Mouse (Mus musculus) brown adipose tissue, adult 24 weeks (tissue): ENCODE measurements around the gene Akr1c20. TPM values are rescaled to one million over a fixed set of nuclear protein-coding genes. Genes with fewer than 3 reads are reported as not detected.

Experiments used
- H3K27ac ChIP-seq: fragments of 200-500 bp; replicated peaks from 2 replicates; pipeline ENCODE4 v1.5.1; 2012; ENCODE audit warnings: low read depth, mild to moderate bottlenecking, low read length
- H3K4me1 ChIP-seq: fragments of 200-500 bp; 2 replicates; pipeline ENCODE4 v1.6.1; 2012; ENCODE audit warnings: low read length, mixed read lengths; ENCODE audit not compliant: control insufficient read depth, insufficient read depth, insufficient read length
- H3K4me3 ChIP-seq: fragments of 200-500 bp; 2 replicates; pipeline ENCODE4 v1.5.1; 2012; ENCODE audit warnings: low read depth, mild to moderate bottlenecking, low read length, moderate library complexity; ENCODE audit not compliant: insufficient read depth
- polyA plus RNA-seq: library from polyadenylated mRNA; stranded (reverse); fragments of >200 nt; gene quantifications from 2 replicates; pipeline ENCODE4 v1.2.4, GENCODE M21; 2012; ENCODE audit not compliant: missing spikeins, insufficient read depth, insufficient read length

Gene Akr1c20
- not detected in 2 replicates for polyA plus RNA-seq

- Histone ChIP-seq H3K4me1 (no peaks in the 10 kb centered on the region), H3K4me3 (no peak within 1 kb of the TSS), H3K27ac (no peak within 1 kb of the TSS)
Measured at GRCm38 (mm10) chr13:4523201-4523838, at the start of gene Akr1c20. Gene Akr1c20 (minus strand): TSS chr13:4523345.

DNA sequence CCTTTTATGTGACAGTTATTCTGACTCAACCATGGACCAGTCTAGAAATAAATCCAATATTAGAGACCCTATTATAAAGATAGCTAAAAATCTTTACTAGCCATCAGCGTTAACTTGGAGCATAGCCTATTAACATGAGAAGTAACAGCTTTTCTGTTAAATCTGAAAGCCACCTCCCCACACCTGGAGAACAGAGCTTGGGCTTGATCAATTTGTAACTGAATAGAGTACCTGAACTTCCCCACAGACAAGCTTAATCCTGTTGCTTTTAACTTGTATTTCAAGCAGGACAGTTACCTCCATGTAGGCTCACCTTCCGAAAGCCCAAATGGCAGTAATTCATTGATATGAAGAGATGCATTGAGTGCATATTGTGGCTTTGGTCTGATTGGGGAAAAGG, 42.9 kb upstream of the Akr1c20 start:
- no peaks in the 10 kb centered on the region for H3K4me1 ChIP-seq
- no peak overlapping the region for H3K4me3 ChIP-seq
- no peak overlapping the region for H3K27ac ChIP-seq

- H3K27ac ChIP-seq: no peak overlapping the region
- no peak overlapping the region for H3K4me3 ChIP-seq
- no peaks in the 10 kb centered on the region for H3K4me1 ChIP-seq
Measured at GRCm38 (mm10) chr13:4560500-4560899, 37.4 kb upstream of the Akr1c20 start.

- H3K4me3 ChIP-seq: no peak overlapping the region
- no peak overlapping the region for H3K27ac ChIP-seq
- H3K4me1 ChIP-seq: no peaks in the 10 kb centered on the region
Measured at GRCm38 (mm10) chr13:4559143-4559542, 36.0 kb upstream of the Akr1c20 start.

- Histone ChIP-seq H3K4me1 (no peaks in the 10 kb centered on the region), H3K4me3 (no peak overlapping the region), H3K27ac (no peak overlapping the region)
Measured at GRCm38 (mm10) chr13:4514811-4515210, 8.3 kb downstream of the Akr1c20 start.

DNA sequence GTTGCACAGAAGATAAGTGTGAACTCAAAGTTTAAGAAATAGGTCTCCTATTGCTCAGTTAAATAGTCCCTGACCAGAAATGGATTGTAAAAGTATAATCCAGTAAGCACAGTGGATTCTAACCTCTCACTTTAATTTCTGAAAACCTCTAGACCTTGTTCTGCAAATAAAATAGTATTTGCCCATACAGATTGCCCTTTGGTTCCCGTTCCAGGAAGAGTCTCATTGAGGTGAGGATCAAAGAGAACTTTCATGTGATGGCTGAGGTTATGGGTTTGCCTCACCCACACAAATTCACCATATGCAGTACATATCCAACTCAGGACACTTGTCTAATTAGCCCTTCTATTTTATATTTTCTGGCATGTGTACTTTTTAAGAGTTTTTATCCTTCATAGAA, 55.2 kb downstream of the Akr1c20 start:
- Histone ChIP-seq H3K4me1 (no peaks in the 10 kb centered on the region), H3K4me3 (no peak overlapping the region), H3K27ac (no peak overlapping the region)

- Histone ChIP-seq H3K4me1 (no peaks in the 10 kb centered on the region), H3K27ac (no peak overlapping the region), H3K4me3 (no peak overlapping the region)
Measured at GRCm38 (mm10) chr13:4465641-4466040, 57.5 kb downstream of the Akr1c20 start.

Other genes with a start within 250 kb of the Akr1c20 start
- not detected in 2 replicates for gene Akr1c12, start 243.9 kb downstream of the Akr1c20 start, polyA plus RNA-seq
- gene Akr1c6, start 89.0 kb downstream of the Akr1c20 start, polyA plus RNA-seq: not detected in 2 replicates
- not detected in 2 replicates for gene Akr1c21, start 50.7 kb upstream of the Akr1c20 start, polyA plus RNA-seq
- 37.6 and 50.4 TPM in 2 replicates for gene Akr1e1, start 85.8 kb upstream of the Akr1c20 start, polyA plus RNA-seq